Mouse (Mus musculus): Measurements from ENCODE around the gene Phactr4.
"Not testable (repeated sequence)": the region's sequence is repeated elsewhere in the genome, so short reads cannot be mapped to it uniquely, and the experiment has no call there.

The Phactr4 gene

DNA sequence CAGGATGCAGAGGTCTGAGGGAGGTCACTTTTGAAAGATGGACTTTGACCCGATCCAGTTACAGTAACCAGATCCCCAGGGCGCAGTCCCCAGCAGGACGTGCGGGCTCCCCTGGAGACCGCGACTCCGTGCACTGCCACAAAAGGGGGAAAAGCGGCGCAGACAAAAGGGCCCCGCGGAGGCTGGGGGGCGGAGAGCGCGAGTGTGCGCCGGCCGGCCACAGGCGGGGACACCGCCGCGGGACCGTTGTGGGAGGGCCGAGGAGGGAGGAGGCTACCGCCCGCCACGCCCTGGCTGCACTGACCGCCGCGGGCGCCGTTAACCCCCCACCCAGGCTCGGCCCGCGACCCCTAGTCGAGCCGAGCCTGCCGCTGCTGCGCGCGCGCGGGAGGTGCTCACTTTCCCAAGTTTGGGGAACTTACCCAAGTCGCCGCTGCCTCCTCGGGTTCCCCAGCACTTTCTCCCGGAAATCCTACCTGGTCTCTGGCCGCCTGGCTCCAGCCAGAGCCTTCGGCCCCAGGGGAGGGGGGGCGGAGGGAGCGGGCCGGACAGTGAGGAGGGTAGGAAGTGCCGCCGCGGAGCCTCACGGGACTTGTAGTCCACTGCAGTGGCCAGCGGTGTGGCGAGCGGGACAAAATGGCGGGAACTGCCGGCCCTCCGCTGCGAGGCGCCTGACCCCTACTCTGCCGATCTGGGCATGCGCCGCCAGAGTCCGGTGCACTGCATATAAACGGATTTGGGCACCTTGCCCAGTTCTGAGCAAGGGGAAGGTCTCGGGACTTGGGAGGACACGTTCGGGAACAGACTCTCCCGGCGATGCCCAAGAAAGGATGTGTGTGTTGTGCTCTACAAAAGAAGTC, at the start of gene Phactr4:
Gene Phactr4, minus strand, starts transcription at position 567 of the 860 bp plus-strand sequence.
- DNase-seq, result peak; percentile 97

DNA sequence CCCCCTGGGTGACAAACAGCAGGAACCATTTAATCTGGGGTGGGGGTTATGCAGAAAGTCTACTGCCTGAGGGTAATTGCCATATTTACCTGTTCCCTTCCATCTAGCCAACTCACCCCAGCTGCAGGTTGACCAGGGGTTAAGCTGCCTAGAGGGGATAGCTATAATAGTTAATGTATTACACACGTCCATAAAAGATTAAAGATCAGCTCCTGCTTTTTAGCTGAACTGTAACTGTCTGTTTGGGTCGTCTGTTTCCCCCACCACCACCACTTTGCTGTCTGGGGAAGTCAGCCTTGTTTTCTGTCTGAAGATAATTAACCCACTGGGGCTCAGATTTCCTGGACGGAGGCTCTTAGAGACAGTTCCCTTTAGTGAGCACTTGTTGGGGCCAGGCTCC, 47.6 kb upstream of the Phactr4 start:
- no peak for DNase-seq

DNA sequence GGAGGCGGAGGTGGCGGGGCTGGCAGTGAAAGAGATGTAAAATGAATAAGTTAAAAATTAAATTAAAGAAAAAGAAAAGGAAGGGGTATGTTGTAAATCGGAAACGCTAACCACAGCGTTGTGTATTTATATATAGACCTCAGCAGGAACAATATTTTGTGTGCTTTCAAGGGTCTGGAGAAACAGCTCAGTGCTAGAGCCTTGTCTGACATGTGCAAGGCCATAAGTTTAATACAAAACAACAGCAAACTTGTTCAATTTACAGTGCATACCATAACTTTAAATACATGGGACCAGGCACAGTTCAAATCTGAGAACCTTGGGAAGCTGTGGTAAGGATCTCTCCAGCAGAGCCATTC, 41.9 kb upstream of the Phactr4 start:
- DNase-seq, result no peak

DNA sequence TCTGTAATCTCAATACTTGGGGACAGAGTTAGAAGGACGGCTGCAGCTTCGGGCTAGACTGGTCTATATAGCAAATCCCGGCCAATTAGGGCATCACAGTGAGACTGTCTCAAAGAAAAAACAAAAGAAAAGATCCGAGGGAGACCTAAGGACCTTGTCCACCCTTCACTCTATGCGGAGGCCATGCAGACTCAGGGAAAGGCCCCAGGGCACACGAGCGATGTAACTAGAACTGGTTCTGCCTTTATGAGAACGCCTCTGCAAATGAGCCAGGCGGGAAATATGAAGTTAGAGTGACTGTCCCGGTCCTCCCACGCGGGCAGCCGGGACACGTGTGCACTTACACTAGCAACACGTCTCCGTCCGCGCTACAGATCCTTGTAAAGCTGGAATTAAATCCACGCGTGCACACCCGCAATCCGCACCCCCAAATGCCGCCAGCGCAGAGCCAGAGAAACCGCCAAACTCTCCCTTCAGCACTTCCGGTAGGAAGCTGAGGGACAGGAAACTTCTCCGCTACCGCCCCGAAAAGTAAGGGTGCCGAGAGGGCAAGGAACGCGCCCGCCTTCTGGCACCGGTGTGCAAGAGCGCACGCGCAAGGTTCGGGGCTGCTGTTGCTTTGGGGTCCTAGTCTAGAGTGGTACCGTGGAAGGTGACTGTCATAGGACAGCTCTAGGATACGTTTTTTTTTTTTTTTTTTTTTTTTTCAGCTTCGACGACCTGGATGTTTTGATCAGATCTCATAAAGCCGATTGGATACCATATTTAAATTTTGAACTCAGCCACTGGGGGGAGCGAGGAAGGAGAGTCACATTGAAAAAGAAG, 41.4 kb upstream of the Phactr4 start, which contains the start of gene Med18:
Gene Med18, minus strand, starts transcription at position 492 of the 825 bp plus-strand sequence.
- peak; percentile 91 for DNase-seq

DNA sequence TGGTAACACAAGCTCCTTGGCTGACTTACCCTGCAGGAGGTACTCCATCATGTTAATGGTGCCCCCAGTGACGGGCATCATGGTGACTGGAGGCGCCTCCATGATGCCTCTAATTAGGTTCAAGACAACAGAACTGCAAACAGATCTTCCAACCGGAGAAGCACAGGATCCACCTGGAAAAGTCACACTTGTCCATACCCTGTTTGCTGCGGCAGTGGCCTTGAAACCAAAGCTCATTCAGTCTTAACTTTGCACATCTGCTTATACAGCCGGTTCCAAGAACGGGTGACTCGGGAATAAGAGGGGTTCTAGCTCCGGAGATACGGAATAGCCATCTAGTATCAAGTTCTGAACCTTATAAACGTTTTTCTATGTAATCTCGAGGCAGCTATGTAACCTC, 40.5 kb upstream of the Phactr4 start:
- no peak for DNase-seq

DNA sequence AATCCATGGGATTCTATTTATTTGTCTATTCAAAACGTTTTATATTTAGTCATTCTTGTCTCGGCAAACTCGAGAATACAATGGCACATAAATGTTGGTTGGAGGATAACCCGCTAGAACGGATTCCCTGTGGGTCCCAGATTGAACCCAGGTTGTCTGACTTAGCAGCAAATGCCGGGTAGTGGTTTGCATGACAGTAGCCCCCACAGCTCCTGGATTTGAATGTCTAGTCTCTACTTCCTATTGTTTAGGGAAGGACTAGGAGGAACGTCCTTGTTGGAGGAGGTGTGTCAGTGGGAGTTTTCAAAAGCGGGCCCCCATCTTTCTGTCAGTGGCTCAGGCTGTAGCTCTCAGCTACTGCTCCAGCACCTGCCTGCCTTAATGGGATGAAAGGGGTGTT, 37.9 kb upstream of the Phactr4 start:
- DNase-seq, result no peak

DNA sequence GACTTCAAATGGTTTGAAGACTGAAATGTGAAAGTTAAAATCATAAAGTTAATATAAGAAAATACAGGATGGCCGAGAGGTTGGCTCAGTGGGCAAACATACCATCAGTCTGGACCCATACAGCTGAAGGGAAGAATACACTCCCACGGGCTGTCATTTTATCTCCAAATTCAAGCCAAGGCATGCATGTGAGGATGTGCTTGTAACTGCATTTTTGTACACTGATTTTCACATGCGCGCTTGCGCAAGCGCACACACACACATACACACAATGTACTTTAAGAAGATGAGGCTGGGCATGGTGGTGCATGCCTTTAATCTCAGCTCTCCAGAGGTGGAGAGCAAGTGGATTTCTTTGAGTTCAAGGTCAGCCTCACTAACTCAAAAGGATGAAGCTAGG, 33.3 kb upstream of the Phactr4 start:
- DNase-seq, result no peak

DNA sequence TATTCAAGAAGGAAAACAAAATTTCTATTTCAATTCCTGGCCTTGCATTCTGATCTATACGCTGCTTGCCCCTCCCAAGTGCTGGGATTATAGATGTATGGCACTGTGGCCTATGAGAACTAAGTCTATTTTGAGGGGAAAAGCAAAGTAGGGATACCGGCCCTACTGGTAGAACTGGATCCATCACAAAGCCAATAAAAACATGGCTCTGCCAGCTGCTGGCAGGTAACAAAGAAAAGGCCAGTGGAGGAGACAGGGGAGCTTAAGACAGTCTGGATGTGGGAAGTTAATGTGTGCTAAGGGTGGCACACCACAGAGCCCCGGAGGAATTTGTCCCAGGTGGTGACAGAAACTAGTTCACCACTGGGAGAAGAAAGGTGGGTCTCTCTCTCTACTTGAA, 32.9 kb upstream of the Phactr4 start:
- no peak for DNase-seq

DNA sequence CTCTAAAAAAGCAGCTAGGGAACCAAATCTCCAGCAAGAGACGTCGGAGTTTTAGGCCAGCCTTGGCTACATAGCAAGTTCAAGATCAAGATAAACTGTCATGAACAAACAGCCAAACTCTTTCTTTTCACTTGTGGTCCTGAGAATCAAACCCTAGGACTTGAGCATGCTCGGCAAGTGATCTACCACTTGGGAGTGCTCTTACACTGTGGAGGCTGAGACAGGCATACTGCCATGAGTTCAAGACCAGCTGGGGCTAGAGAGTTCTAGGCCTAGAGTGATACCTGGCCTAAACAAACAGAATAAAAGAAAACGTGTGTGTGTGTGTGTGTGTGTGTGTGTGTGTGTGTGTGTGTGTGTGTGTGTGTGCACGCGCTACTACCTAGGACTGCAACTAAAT, 31.9 kb upstream of the Phactr4 start:
- no peak for DNase-seq

DNA sequence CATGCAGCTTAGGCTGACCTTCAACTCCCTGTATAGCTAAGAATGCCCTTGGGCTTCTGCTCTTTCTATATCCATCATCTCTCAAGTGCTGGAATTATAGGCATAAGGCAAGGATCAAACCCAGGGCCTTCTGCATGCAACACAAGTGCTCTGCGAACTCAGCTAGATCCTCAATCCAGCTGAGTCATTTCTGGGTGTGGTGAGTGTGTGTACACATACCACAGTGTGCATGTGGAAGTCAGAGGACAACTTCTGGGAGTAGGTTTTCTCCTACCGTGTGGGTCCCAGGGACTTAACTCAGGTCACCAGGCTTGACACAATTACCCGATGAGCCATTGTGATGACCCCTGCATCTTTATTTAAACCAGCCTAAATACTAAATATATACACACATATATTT, 27.5 kb upstream of the Phactr4 start:
- no peak for DNase-seq

DNA sequence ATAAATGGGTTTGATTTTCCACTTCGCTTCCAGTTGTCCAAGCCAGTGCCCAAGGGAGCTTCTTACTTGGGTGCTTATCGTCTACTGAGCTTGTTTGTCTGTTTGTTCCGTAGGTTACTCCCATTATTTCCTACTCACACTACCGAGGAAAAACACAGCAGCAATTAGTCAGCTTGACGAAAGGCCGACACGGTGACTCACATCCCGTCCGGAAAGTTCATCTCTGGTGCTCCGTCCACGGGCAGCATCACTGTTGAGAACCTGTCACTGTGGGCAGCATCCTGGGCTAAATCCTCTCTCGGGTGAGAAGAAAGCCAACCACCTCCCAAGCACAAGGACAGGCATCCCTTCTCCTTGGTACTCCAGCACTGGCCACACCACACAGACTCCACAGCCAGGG, 23.8 kb upstream of the Phactr4 start:
- DNase-seq, result no peak

DNA sequence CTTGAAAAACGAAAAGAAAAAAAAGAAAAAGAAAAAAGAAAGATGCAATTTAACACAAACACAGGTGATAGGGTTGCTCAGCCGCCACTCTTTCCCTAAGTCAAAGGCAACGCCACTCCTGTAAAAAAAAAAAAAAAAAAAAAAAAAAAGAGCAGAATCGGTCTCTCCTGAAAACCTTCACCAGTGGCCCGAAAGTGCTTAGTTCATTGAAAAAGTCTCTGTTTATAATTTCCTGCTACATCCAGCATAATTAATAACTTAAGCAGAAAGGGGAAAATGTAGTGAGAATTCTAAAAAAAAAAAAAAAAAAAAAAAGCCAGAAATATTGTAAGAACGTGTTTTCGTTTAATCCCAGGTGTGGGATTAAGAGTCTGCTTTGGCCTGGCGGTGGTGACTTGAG, 22.2 kb upstream of the Phactr4 start:
- no peak for DNase-seq

DNA sequence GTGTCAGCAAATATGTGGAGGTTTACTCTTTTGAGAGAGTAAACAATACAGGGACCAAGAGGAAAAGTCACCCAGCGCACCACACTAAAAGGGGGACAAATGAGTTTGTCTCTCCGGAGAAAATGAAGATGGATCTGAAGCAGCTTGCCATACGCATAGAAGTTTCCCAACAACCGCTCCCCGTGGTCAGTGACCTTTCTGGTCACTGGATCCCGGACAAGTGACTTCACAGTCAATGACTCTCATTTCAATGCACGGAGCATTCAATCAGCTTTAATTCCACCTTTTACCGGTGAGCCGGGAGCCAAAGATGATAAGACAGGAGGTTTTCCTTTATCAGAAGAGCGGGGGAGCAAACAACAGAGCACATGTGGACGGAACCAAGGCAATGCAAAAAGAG, 15.6 kb upstream of the Phactr4 start:
- DNase-seq, result no peak

DNA sequence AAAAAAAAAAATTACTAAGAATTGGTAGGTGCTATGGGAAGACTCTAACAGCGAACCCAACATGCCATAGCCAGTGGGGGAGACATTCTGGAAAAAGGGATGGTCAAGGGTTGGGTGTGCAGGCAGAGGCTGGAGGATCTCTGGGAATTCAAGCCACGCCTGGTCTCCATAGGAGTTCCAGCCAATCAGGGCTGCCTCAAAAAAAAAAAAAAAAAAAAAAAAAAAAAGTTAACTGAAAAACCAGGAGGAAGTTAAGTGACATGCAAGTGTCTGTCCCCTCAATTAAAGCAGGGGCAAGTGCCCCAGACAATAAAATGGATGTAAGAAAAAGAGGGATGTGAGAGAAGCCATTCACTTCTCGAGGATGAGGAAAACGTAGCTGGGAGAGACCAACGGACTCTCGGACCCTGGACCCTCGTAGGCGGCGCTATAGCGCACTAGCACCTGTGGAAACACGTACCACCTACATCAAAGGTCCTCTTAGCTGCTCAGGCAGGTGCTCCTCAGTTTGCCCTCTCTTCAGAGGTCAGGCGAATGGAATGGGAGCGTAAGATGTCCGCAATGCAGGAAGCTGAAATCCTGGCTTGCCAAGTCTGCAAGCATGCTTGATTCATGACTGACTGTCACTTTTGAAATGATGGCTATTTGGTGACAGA, 10.6 kb upstream of the Phactr4 start:
- no peak for DNase-seq

DNA sequence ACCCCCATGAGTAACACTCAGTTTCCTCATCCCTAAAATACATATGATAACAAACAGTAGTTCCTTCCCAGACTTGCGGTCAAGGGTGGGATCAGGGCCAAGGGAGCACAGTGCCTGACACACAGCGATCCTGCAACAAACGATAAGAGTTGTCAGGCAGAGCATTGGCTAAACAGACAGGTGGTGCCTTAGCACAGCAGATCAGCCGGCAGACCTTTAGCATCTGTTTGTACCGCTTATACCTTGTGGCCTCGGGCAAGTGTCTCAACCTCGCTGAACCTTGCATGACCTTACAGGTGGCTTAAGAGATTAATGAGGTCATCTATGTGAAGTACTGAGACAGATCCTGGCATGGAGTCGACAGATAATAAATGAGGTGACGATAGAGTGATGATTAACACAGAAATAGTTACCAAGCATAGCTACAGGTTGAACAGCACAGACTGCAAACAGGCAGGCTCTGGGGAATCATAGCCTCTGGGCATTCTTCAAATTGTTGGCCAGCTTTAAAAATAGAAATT, 5.8 kb upstream of the Phactr4 start:
- DNase-seq, result no peak

DNA sequence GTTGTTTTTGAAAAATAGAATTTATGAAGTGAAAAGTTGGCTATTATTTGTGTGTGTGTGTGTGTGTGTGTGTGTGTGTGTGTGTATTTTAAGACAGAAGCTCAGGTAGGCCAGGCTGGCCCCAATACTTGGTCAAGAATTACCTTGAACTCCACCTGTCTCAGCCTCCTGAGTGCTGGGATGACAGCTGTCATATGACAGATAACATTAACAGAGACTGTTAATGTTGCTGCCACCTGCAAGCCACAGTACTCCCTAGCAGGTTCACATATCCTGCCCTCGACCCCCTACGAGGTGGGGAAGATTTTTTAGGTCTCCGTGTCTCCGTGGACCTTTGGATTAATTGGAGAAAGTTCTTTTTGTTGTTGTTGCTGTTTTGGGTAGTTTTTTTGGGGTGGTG, 5.2 kb upstream of the Phactr4 start:
- DNase-seq, result no peak

DNA sequence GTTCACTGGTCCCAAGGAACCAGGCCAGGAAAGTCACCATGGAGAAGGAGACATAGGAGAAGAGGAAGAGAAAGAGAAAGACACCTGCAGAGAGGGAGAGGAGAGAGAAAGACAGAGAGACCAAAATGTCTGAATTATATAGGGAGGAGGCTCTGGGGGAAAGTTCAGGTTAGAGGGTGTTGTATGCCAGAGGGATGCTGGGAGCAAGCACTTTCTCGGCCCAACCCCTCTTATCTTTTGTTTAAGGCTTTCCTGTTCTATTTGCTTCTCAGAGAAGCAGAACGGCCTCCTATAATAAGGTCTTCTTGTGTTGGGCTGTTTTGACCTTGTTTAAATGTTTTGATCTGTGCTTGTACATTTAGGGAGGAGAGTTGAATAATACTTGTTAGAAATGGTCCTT, 3.7 kb upstream of the Phactr4 start:
- no peak for DNase-seq

DNA sequence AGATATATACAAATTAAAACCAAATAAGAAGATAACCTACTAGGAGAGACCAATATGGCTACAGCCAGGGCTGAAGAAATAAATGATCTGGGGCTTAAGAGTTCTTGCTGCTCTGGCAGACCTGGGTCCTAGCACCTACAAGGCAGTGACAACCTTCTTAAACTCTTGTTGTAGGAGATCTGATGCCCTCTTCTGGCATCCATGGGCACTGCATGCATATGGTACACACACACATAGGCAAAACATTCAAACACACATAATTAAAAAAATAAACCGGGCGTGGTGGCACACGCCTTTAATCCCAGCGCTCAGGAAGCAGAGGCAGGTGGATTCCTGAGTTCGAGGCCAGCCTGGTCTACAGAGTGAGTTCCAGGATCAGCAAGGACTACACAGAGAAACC, 2.5 kb upstream of the Phactr4 start:
- no peak for DNase-seq

DNA sequence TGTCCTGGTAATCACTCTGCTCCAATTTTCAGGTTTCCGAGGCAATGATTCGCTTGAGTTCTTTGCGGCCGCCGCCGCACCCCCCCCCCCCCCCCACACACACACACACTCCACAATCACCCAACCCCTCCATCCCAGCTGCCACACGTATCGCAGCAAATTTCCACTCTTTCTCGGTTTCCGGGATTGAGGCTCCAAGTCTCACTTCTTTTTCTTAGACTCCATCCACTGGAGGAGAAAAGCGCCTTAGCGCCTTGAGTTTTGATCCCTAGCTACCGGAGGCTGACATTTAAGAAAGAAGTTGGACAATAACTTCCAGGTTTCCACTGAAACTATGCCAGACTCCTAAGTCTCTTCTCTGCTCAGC, 750 bp downstream of the Phactr4 start:
- no peak for DNase-seq

DNA sequence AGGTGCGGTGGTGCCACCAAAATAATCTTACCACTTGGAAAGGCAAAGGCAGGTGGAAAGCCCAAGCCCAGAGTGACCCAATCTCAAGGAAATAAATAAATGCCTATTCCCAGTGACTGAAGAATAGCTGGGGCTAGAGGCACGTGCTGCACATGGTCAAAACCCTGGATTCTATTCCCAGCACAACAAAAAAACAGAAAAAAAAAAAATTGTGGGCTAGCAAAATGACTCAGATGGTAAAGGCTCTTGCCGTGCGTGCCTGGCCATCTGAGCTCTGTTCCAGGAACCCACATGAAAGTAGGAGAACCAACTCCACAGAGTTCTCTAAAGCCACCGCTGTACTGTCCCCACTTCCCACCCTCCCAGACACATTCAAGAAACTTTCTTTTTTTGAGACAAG, 1.8 kb downstream of the Phactr4 start:
- DNase-seq, result no peak

DNA sequence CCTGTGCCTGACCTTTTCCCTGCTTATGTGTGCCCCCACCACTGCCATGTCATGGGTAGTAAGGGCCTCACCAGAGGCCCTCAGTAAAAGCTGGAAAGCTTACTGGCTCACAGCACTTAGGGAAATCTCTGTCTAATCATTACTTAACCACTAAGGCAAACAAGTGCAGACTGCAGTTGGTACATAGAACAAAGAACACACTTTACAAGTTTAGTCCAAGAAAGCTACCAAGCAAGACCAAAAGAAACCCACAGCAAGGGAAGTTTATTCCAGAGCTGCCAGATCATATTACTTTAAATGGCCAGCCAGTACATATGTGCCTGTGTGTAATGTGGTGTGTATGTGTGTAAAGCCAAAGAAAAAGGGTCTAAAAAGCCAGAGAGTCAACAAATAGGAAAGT, 6.3 kb downstream of the Phactr4 start:
- no peak for DNase-seq

DNA sequence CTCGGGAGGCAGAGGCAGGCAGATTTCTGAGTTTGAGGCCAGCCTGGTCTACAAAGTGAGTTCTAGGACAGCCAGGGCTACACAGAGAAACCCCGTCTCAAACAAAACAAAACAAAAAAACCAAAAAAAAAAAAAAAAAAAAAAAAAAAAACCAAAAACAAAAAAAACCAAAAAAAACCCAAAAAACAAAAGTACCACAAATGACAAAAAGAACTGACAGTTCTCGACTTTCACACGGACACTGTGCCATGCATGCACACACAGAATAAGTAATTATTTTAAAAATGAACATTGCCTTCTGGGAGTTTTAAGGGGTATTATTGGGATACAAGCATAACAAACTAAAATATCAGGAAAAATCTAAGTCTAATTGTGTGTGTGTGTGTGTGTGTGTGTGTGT, 9.0 kb downstream of the Phactr4 start:
- not testable (repeated sequence) for DNase-seq

DNA sequence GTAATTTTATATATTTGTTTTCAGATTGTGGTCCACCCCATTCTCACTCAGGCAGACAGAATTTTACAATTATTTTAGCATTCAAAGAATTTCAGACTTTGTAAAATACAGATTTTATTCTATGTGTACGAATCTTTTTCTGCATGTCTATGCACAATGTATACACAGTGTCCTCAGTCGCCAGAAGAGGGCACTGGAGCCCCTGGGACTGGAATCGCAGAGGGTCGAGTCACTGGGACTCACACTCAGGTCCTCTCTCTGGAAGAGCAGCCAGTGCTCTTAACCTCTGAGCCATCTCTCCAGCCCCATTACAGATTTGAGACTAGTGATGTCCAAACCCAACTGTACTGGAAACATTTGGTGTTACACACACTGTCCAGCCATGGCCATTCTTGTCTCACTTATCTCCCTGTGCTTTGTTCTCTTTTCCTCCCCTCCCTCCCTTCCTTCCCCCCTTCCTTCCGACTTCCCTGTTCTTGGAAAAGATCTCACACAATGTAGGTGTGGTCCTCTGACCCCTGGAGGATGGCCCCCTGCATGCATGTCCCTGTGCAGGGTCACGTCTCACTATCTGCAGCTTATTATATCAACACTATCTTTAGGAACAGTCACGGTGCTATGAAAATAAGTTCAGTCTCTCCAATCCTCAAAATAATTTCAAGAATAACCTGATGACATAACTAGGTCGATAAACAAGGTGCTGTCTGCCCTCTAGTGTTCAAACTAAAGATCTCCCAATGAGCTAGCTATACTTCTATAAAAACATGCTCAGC, 10.8 kb downstream of the Phactr4 start:
- DNase-seq, result peak; percentile 55
